Mouse (Mus musculus) thymus, adult 2 months (tissue): ENCODE measurements at regions not wholly inside any gene's neighbourhood (a gene's known extent, or its start where the extent isn't known, plus 50 kb on each side); places are given as distances from the start of the nearest gene placed in this dataset.

Source experiments
- DNase-seq: peaks from one replicate; pipeline ENCODE4 v3.0.0; 2021
- H3K27ac ChIP-seq: fragments of 200-500 bp; 2 replicates; pipeline ENCODE4 v1.5.1; 2012; ENCODE audit warnings: low read length, control low read depth; ENCODE audit not compliant: control insufficient read depth, insufficient read depth
- H3K27me3 ChIP-seq: fragments of 200-500 bp; 2 replicates; pipeline ENCODE4 v1.6.1; 2012; ENCODE audit warnings: mild to moderate bottlenecking, low read length, moderate library complexity, mixed read lengths; ENCODE audit not compliant: control insufficient read depth, insufficient read depth
- H3K36me3 ChIP-seq: fragments of 200-500 bp; 2 replicates; pipeline ENCODE4 v1.6.1; 2012; ENCODE audit warnings: mild to moderate bottlenecking, low read length, moderate library complexity; ENCODE audit not compliant: control insufficient read depth, insufficient read depth
- H3K4me1 ChIP-seq: fragments of 200-500 bp; replicated peaks from 2 replicates; pipeline ENCODE4 v1.6.1; 2012; ENCODE audit warnings: low read length; ENCODE audit not compliant: control insufficient read depth, insufficient read depth
- H3K4me3 ChIP-seq: fragments of 200-500 bp; 2 replicates; pipeline ENCODE4 v1.5.1; 2012; ENCODE audit warnings: mild to moderate bottlenecking, low read length, control low read depth, moderate library complexity; ENCODE audit not compliant: control insufficient read depth, insufficient read depth
- CTCF ChIP-seq: fragments of 200-500 bp; IDR thresholded peaks from 2 replicates; pipeline ENCODE4 v1.5.1; 2012; ENCODE audit warnings: mild to moderate bottlenecking, control low read depth, low read length, moderate library complexity, borderline replicate concordance; ENCODE audit not compliant: control insufficient read depth, poor library complexity, insufficient read depth; ENCODE audit errors: extremely low read depth
- POLR2A ChIP-seq: fragments of 200-500 bp; IDR thresholded peaks from 2 replicates; pipeline ENCODE4 v1.6.1; 2012; ENCODE audit warnings: mild to moderate bottlenecking, low read length, control low read depth, moderate library complexity; ENCODE audit not compliant: control insufficient read depth, poor library complexity, insufficient read depth; ENCODE audit errors: extremely low read depth
- WGBS: fragments of 180-500 bp; shearing (Covaris S2); methylation state at CpG from one replicate; pipeline ENCODE4 v1.1.7; 2018; 5-methylcytosine and 5-hydroxymethylcytosine counted together

DNA sequence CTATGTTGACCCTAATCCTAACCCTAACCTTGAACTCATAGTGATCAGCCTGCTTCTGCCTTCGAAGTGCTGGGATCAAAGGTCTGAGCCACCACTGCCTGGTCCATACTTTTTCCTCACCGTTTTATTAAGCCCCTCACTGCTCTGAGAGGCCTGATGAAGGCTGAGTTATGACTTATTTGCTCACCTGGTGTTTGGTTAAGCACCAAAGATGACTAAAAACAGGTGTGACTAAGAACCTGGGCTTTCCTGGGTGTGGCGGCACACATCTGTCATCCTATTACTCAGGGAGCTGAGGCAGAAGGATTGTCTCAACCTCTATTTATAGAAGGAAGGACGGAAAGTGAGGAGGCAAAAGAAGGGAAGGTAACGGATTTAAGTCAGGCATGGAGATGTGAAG is 137.5 kb upstream of the Max start:
- H3K27me3 ChIP-seq, result no peaks in the 10 kb centered on the region
- no peak for DNase-seq
- WGBS, result 96% methylated on average over 5 of the region's 5 CpGs
- no peaks in the 10 kb centered on the region for H3K36me3 ChIP-seq
- no peak for TF ChIP-seq CTCF
- TF ChIP-seq POLR2A, result no peak
- H3K4me1 ChIP-seq, result peaks cover 5% of the 10 kb centered on the region
- no peak overlapping the region for H3K27ac ChIP-seq
- H3K4me3 ChIP-seq, result no peak overlapping the region

DNA sequence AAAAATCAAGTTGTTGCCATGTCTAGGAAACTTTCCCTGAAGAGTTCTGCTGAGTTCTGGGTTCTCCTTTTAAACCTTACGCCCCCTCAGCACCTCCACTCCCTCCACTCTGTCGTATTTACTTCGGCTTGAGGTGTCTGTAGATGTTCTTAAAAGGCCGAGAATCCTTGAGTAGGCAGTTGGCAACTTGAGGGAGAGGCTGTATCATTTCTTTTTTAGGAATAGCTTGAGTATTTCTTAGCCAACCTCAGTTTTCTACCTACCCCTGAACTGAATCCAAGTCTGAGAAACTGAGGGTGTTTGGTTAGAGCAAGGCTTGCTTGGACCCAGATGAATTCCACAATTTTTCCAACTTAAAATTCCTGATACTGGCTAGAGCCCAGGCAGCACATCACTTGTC is 136.8 kb upstream of the Max start:
- no peaks in the 10 kb centered on the region for H3K36me3 ChIP-seq
- no peak for DNase-seq
- no peak overlapping the region for H3K27ac ChIP-seq
- H3K4me1 ChIP-seq, result peaks cover 5% of the 10 kb centered on the region
- TF ChIP-seq POLR2A (no peak), CTCF (no peak)
- H3K4me3 ChIP-seq, result no peak overlapping the region
- no peaks in the 10 kb centered on the region for H3K27me3 ChIP-seq
- 96% methylated on average over 4 of the region's 4 CpGs for WGBS

DNA sequence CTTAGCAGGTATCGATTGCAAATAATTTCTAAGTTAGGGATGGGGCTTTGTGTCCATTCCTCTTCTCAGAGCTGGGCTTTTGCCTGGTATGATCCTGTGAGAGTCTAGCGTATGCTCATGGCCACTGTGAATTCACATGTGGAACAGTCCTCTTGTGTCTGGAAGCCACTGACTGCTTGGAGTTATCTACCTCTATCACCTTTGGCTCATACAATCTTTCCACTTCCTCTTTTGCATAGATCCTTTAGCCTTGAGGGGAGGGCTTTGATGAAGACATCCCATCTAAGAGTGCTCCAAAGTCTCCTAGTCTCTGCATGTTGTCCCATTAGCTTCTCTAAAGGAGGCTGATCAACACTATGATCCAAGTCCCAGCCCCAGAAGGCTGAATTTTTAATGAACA is 135.8 kb upstream of the Max start:
- Histone ChIP-seq H3K27me3 (no peaks in the 10 kb centered on the region), H3K36me3 (no peaks in the 10 kb centered on the region), H3K4me3 (no peak overlapping the region), H3K27ac (no peak overlapping the region), H3K4me1 (peaks cover 10% of the 10 kb centered on the region)
- 98% methylated on average over 2 of the region's 2 CpGs for WGBS
- DNase-seq, result no peak
- TF ChIP-seq POLR2A (no peak), CTCF (no peak)

DNA sequence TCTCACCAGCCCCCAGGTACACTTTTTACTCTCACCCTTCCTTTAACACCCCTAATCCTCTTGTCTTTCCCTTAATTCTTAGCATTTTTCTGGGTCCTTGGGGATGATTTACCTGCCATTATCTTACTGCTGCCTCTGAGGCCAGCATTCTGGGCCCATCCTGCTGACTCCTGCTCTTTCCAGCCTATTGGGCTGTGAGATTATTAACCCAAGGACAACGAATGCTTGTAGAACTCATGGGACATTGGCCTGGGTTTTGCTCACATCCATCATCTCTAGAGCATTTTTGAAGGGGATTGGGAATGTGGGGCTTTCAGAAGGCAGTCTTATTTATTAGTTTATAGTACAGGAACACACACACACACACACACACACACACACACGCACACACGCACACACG is 134.5 kb upstream of the Max start:
- no peak overlapping the region for H3K27ac ChIP-seq
- 97% methylated on average over 4 of the region's 4 CpGs for WGBS
- TF ChIP-seq POLR2A, result no peak
- no peak for TF ChIP-seq CTCF
- H3K4me1 ChIP-seq, result peaks cover 11% of the 10 kb centered on the region
- no peak for DNase-seq
- no peaks in the 10 kb centered on the region for H3K27me3 ChIP-seq
- no peaks in the 10 kb centered on the region for H3K36me3 ChIP-seq
- H3K4me3 ChIP-seq, result no peak overlapping the region

DNA sequence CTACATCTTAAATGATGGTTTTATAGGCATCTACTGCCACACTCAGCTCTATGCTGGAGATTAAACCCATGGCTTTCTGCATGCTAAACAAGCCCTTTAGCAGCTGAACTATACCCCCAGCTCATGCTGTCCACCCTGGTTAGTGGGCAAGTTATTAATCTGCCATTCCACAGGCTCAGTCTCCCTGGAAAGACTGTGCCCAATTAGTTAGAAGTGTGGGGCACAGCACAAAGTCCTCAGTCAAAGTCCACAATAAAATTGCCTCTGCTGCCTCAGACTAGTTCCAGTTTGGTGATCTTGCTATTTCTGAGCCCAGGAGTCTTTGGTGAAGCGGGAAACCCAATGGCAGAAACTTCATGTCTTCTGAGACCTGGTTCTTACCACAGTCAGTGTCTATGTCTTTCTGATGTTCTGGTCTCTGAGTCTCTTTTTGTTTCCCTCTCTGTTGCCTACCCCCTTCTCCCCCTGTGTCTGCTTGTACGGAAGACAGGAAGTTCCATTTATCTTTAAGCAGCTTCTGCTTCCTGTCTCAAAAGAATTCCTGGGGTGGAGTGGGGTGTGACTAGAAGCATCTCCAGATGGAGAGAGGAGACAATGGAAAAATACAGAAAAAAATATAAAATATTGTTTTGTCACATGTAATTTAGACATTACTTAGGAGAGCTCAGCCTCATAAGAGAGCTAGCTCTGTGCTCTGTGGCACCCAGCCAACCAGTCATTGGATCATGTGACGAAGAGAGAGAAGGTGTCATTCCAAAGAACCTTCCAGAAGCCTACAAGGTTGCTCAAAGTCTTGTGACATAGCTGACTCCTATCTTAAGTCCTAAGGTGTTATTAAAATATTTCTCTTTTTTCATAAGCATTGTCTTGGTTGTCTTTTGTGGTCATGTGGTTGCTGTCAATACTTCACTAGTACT is 133.3 kb upstream of the Max start:
- H3K27me3 ChIP-seq, result no peaks in the 10 kb centered on the region
- TF ChIP-seq POLR2A, result no peak
- no peak overlapping the region for H3K4me3 ChIP-seq
- H3K27ac ChIP-seq, result no peak overlapping the region
- H3K4me1 ChIP-seq, result peaks cover 11% of the 10 kb centered on the region
- 46% methylated on average over 3 of the region's 3 CpGs for WGBS
- no peaks in the 10 kb centered on the region for H3K36me3 ChIP-seq
- DNase-seq, result no peak

DNA sequence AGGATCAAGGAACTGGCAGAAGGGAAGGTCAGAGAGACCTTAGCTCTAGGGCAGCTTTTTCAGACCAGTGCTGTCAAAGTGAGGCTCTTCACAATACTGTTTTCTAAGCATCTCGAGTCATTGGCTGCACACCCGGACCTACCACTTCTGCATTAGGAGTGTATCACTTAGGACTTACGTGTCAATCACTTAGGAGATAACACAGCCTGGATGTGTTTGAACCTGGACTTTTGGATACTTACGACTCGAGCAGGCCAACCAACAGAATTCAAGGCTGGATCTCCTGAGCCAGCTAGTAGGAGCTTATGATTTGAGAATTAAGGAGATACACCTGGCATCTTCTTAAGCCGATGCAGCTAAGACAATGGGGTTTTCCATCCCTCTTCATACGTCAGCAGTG is 132.2 kb upstream of the Max start:
- no peaks in the 10 kb centered on the region for H3K27me3 ChIP-seq
- no peak for DNase-seq
- H3K4me1 ChIP-seq, result peaks cover 11% of the 10 kb centered on the region
- H3K36me3 ChIP-seq, result no peaks in the 10 kb centered on the region
- TF ChIP-seq CTCF (no peak), POLR2A (no peak)
- H3K4me3 ChIP-seq, result no peak overlapping the region
- H3K27ac ChIP-seq, result no peak overlapping the region
- WGBS, result 93% methylated on average over 7 of the region's 7 CpGs
